Mouse (Mus musculus) lung, adult 18-20 months (tissue): ENCODE results near the gene Snx18.
A peak's percentile ranks its signal among the peaks of the same experiment; 100 is the strongest.

Experiments used
- DNase-seq, 2 experiments: peaks; one replicate each; pipeline ENCODE4 v3.0.0; 2022; ENCODE audit warnings: mixed read lengths in 2 of 2

Gene Snx18

DNA sequence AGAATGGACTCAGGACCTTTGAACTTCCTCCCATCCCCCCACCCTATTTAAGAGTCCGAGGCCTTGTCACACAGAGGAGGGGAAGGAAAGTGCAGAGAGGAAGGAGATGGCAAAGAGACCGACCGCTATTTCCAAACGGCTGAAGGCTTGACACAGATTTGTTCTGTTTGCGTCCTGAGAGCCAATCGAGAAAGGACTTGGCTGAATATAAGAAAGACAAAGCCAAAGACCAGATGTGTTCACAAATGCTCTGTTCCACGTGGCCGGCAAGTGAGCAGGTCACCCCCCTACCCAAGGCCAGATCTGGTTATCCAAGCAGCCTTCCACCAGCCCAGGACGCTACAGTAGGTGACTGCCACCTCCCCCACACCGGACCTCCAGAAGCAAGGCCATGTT is 2.8 kb downstream of the Snx18 start:
- no peak for DNase-seq

DNA sequence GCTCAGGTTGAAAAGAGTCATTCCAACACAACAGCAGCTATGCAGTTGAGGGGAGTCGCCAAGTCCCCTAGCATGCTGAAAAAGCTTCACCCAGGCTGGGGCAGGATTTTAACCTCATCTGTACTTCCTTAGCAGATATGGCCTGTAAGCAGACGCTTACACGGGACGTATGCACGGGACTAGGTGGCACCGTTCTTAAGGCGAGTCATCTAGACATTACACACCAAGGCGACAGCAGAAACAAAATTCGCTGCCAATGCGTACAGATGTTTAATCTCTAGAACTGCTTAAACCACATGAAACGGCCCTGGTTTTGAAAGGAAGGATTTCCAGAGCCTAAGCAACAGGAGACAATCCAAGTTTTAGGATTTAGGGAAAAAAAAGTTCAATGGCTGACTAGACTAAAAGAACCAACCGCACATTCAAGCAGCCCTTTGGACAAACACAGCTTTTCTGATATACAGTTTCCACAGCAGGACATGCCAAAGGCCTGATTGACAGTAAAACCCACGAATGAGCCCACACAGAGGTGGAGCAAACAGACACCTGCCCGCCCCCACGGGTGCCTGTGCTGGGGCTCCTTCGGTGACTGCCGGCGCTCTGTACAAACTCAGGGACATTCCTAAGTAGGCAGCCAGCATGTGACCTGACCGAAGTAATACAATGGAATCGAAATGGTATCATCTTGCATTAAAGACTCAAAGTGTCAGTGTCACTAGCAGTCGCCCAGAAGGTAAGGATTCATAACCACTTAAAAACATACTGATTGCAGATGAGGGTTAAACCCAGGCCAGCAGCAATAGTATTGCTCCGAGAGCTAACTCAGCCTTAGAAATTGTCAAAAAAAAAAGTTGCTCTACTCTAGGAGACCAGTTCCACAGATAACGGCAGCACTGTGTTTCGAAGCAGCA is 3.5 kb downstream of the Snx18 start:
- DNase-seq: peak; percentile 89 to 91

DNA sequence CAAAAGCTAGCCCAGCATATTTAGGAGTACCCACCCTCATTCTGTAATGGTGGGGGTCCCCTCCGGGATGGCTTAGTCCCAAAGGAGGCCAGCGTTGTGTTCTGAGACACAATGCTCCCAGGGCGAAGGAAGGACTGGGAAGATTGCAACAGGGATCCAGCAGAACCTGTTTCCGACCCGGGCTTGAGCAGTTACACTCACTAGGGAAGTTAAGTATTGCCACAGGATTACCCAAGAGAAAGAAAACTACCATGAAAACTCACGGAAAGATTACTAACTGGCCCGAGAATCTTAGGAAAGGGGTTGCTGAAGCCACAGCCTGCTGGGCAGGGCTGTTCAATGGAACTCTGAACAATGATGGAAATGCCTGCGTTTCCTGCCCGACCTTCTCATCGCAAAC is 4.5 kb downstream of the Snx18 start:
- DNase-seq: peak; percentile 61 to 77

DNA sequence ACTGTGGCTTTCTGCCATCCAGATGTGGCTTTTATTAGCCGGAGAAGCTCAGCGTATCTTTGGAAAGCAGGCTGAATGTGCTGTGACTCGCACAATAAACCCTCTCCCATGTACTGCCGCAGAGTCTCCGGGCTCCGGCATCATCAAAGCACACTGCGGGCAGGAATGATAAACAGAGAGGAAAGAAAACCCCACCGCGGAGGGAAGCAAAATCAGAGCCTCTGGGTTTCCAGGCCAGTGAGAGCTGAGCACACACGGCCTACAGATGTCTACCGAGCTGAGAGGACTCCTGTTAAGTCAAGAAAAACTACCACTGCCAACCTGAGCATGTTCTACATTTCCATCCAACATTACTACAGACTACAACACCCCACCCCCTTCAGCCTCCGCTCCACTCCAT is 5.0 kb downstream of the Snx18 start:
- DNase-seq: no peak

DNA sequence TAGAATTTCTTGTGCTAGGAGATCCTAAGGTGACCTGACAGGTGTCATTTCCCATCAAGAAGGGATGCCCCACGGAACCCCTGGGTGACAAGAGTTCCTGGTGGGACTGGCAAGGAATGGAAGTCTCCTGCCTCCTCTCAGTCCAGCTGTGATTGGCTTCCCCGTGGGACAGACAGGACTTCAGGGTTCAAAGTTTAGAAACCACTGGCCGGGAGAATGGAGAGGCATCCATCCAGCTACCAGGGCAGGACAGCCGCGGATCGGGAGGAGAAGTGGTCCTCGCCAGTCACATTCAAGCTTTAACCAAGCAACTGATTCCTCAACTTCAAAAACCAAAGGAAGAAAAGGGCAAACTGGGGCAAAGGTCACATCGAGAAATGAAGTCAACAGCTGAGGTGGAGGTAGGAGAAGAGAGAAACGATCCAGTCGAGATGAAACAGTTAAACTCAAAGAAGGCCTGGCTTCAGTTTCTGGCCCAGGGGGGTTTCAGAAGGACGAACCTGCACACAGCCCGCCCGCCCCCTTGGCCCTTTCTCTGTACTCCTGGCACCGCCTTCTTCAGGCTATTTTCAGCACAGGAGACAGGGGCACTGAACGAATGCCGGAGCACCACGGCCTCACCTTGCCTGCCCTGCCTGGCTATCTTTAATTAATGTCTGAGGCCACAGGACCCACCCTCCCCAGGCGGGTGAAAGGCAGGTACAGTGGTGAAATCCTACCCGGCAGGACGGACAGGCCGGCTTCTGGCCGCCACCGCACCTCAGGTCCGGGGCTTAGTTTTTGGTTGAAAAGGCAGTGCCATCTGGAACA is 6.0 kb downstream of the Snx18 start:
- DNase-seq: no peak

DNA sequence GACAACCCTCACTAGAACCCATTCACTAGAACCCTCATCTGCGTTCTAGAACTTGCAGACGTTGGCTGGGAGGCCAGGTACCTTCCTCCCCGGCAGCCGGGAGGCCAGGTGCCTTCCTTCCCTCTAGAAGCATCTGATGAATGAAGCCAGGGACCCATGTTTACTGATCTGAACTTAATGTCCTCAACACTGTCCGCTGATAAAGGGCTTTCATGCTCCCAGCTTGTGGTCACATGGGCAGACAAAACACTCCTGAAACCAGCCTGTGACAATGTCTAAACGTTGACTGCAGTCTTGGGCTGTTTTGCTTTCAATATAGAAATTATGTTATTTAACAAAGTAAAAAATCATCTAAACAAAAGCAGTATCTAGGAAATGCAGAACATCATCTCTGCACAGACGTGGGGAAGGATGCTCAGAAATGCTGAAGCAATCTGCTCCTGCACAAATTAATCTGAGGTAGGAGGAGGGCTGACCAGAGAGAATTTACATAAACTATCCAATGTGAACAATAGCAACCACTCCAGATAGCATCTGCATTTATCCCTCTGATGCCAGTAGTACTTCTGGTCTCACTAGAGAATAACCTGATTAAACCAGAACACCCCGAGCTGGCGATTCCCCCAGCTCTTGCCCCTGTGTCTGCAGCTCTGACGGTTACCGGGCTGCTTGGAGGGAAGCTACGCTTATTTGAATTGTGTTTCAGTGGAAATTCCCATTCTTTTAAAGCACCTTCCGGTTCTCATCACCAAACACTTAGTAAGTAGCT is 7.4 kb downstream of the Snx18 start:
- no peak for DNase-seq

DNA sequence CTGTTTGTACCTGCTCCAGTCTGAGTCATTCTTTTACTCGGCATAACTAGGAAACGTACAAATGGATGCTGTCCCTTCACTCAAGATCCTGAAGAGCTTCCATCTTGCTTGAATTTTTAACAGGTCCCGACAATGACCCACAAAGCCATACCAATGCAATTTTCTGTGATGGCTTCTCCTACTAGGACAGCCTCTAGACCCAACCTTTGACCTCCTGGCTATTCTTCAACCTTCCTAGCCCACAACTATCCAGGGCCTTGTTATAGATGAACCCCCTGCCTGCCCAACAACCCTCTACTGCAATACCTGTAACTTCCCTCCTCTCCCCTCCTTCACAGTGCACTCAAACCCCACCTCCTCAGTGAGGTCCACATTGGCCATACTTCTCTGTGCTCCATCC is 8.9 kb downstream of the Snx18 start:
- DNase-seq: no peak

DNA sequence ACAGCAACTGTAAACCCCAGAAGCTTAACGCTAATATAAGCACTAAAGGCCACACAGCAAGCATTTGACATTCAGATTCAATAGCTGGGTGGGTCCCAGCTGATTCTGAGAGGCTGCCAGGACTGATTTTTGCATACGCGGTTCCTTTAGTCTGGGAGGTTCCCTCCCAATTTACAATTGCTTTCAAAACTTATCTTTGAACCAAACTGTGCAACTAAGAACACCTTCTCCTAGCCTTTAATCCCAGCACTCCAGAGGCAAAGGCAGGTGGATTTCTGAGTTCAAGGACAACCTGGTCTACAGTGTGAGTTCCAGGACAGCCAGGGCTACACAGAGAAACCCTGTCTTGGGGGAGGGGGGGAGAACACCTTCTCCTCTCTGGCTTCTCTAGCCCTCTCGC is 10.5 kb downstream of the Snx18 start:
- DNase-seq: no peak

DNA sequence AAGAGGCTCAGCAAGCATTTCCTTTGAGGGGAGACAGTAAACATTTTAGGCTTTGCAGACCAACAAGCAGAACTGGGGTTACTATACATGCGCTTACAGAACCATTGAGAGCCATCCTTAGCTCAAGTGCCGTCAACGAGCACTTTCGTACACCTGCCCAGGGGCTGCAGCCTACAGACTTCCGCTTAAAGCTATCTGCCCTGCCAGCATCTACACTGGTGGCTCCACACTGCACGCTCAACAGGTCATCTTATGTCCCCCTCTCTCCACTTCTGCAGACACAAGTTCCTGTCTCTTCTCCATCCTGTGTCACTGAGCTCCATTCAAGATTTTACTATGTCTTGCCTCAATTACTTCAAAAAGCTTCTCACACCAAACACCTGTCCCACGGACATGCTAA is 11.0 kb downstream of the Snx18 start:
- DNase-seq: no peak

DNA sequence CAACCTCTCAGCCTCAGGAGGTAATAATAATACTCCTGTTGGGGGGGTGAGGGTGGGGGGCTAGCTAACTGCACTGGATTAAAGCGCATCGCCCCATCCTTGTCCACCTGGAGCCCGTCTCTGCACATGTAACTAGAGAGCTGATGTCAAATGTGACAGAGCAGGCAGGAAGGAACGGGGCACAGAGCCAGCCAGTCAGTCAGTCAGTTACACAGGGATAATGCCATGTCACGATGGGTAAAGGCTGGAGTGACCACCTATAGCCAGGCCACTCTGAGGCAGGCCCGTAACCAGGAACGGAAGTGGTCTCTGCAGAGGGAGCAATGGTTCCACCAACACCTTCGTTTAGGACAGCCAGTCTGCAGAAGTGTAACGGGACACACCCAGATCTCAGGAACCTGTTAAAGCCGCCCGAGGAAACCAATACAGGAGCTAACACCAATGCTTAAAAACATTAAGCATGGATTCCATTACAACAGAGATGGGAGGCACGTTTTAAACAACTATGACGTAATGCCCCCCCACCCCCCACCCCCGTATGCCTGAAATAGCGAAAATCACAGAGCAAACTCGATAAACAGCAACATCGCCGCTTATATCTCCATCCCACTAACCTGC is 11.5 kb downstream of the Snx18 start:
- no peak for DNase-seq

DNA sequence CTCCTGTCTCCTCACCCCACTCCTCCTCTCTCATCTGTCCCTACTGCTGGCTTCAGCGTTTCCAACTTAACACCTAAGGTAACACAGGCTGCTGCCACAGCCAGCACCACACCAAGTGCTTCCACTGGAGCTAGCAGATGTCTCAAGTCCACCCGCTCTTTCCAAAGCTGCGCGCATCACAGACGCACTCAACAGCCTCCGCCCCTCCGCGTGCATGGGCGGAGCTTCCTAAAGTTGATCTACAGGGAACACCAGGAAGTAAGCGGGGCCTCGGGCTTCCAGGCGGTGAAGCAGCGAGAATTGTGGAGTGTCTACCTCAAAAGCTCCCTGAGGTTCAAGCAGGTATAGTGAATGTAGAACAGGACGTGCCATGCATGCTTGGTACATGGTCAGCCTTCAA is 12.2 kb downstream of the Snx18 start:
- peak in 1 of 2 experiments; percentile 69 for DNase-seq

DNA sequence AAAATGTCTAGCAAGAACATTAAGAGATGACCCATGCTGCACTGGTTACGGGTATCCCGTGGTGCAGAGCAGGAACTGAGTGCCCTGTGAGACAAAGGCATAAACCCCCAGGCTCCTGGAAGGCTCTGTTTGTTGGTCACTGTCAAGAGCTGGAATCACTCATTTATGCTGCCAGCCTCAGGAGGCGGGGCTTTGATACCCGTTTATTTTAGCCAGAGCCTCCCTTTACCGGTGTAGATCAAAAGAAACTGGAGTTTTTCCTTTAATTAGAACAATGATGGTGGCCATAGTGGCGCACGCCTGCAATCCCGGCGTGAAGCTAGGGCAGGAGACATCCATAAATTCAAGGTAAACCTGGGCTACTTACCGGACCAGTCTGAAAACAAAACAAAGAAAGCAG is 12.7 kb downstream of the Snx18 start:
- no peak for DNase-seq

DNA sequence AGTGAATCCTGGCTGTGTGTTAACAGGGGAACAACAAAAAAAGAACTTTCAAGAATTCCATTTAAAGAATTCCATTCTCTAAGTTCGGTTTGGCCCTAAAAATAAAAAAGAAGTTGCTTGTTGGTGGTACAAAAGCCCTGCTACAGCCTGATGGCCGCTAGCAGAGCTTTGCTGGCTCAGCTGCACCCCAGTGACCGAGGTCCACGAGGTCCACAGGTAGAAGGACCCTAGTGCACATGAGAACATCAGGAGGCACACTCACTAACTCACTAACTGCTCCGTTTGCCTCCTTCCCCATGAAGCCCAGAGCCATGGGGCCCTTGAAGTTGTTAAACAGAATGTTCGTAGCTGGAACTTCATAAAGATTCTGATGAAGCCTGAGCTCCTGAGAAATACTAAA is 14.0 kb downstream of the Snx18 start:
- DNase-seq: no peak

DNA sequence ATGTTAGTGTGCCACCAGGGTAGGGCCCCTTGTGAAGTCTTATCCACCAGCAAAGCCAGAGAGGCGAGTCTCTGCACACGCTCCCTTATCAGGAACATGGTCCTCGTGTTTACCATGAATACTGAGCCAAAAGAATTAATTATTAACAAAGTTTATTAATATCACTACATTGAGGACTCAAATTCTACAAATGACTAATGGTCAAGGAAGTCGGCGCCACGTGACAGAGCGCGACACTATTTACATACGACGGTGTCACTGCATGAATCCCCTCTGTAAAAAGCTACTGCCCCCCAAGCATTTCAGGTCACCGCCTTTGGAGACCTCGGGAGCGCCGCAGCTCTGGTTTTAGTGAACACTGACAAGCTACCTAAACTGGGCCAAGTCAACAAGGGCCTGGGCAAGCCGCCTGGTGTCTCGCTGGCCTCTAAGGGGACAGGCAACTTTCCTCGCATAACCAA is 15.5 kb downstream of the Snx18 start:
- DNase-seq: no peak

DNA sequence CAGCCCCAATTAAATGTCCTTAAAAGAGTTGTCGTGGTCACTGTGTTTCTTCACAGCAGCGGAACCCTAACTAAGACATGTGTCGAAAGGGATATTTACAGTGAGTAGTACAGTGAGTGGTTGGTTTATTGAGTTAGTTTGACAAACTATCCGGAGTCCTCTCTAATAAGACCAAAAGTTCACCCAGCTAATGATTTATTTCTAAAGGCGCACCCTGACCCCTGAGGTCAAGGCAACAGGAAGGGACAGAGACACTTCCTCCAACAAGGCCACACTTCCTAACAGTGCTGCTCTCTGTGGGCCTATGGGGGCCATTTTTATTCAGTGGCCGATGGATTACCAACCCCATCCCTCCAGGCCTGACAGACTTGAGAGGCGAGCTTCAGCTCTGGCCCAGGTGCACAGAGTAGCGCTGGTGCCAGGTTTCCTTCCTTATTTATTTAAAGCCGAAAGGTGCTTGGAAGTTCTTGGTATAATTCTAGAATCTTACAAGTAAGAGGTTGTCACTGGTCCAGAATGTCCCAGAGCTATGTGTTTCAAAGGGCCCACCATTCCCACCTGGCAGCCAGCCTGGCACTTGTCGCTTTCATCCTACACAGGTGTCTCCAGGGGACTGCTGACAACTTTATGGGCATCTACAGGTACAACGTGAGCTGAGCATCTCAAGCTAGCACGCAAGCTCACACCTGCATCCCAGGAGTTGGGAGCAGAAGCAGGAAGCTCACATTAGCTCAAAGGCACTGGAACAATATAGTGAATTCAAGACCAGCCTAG is 16.3 kb downstream of the Snx18 start:
- DNase-seq: no peak

DNA sequence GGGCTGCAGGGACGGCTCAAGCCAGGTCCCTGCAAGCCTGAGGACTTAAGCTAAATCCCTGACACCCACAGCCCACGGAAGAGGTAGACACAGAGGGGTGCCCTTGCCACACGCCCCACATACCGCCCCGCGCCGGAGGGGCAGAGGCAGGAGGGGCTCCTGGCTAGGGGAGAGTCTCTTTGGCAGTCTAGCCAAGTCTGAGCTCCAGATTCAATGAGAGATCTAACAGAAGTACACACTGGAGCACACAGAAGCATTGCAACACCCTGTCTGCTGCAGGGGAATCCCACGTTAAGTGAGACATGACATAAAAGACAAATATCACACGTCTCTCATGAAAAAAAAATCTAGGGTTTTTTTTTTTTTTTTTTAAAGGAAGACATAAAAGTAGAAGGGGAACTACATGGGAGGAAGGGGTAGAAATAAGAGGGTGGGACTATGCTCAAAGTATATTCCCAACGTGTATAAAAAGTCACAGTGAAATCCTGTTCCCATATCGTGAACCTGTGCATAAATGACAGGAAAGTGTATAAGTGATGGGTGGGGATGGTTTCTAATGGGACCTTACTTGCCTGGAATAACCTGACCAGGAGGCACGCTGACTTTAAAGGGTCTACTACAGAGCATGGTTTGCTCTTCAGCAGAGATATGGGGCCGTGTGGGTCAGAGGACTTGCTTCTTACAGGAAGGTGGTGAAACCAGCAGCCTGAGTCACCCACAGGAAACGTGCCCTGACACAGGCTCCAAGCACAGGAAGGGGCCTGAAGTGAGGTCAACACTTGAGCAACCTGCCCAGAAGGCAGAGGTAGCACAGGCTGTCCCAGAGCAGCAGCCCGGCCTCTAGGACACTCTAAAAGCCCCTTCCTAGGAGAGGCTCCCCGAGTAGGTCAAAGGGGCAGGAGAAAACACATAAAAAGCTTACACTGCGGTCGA is 17.6 kb downstream of the Snx18 start:
- DNase-seq: no peak

DNA sequence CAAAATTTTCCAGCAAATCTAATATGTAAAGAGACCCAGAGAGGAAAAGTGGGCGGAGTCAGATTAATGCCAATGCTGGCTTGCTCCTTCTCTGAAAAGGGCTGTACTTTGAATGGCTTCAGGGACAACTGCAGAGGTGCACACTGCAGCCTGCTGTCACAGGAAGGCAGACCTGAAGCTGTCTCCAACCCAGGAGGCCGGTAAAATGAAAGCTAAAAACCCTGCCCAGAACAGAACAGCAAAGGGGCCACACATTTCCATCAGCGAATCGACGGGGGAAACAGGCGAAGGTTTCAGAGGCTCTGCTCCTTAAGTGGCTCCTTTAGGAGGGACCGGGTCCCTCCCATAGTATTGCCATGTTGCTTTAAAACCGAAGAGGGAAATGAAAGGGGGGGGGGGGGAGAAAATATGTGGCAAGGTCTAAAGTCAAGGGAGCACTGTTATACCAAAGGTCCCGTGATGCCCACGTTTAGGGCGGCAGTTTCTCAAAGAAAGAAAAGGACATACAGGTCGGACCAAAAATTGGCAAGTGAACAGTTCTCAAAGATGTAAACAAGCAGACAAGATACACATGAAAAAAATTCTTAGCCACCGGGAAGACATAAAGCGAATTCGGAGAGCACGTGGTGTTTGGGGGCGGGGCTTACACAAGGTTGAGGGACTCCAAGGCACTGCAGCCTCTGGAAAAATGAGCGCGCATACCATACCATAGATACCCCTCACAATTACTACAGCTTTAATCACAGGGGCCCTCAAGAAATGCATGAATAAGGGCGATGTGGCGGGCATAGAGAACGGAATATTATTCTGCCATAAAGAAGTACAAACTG is 18.4 kb downstream of the Snx18 start:
- DNase-seq: no peak

DNA sequence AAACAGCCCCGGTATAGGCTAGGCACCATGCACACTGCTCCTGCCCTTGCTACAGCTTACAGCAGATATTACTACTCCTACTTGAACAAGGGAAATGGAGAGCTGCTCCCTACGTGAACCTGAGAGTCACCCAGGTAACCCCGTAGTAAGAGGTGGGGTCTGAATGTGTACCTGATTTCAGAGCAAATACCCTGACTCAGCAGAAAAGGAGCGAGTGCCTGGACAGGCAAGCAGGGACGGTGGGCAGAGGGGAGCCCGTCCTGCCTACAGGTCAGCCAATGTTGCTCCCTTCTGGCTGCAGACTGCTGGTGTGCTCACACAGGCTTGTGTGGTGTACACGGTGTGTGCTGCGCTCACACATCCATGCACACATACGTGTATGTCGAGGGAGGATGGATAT is 20.7 kb downstream of the Snx18 start:
- no peak for DNase-seq

DNA sequence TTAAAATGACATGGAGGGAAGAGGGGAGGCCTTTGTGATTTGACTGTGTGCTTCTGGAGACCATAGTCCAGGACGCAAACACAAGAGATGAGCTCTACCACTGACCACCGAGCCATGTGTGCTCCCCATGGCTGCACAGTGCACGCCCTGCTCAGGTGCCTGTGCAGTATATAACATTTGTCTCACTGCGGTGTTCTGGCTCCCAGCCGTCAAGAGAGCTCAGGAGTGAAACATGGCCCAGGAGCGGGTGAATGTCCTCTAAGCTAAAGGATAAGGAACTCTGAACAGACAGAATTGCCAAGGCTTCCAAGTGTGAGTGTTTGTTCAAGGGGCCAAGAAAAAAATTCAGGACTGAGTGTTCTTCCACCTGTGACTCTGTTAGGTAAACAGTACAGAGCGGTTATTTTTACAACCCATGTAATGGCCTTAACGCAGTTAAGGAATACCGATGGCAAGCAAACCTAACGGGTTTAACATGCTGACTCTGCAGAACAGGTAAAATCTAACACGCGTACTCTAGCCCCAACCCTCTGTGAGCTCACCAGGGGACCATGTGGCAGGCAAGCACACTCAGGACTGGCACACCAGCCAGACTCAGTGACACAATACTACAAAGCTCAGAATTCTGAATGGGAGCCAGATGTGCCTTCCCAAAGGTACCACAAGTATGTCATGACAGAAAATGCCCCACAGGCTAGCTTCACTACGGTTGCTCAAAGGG is 21.4 kb downstream of the Snx18 start:
- DNase-seq: no peak
